Mouse (Mus musculus): Measurements from ENCODE around the gene Syn3.
"Not testable (repeated sequence)": the region's sequence is repeated elsewhere in the genome, so short reads cannot be mapped to it uniquely, and the experiment has no call there.

GRCm38 (mm10) chr10:86526357-86526874 lies 27.7 kb upstream of the Syn3 start:
- not testable (repeated sequence) for TF ChIP-seq CTCF (IDR thresholded peaks at IDR 0.05; ENCODE audit: low read depth); EP300 (optimal IDR thresholded peaks at IDR 0.05)
